Mouse (Mus musculus) testis, postnatal 10 days (tissue): ENCODE measurements around the gene Mfsd6l.

Experiments used
- DNase-seq: peaks from one replicate; pipeline ENCODE4 v3.0.0; 2021; ENCODE audit warnings: low spot score

Mfsd6l gene

DNA sequence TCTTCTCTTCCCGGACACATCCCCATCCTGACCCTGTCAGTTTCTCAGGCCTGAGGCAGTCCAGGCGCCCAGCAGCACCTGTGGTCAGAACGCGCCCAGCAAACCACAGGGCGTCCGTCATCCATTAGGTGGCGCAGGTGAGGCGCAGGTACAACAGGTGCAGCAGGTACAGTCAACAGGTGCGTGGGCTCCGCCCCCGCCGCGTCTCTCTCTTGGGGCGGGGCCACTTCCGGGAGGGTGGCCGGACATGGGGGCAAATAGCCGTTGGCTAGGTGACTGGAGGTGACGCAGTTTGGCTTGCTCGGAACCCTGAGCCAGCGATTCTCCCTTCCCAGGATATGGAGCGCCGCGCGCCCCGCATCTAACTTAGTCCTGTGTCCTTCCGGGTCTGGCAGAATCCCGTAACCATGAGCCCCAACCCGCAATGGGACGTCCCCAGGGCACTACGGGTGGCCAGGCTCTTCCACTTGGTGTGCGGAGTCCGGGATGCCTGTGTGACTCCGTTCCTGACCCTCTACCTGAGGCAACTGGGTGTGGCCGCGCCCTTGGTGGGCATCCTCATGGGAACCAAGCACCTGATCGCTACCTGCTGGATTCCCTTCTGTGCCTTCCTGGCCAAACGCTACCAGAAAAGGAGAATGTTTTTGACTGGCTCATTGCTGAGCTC is at the start of gene Mfsd6l:
Mfsd6l (plus strand) TSS at position 269 of the 667 bp plus-strand sequence.
- DNase-seq, result peak; percentile 57

DNA sequence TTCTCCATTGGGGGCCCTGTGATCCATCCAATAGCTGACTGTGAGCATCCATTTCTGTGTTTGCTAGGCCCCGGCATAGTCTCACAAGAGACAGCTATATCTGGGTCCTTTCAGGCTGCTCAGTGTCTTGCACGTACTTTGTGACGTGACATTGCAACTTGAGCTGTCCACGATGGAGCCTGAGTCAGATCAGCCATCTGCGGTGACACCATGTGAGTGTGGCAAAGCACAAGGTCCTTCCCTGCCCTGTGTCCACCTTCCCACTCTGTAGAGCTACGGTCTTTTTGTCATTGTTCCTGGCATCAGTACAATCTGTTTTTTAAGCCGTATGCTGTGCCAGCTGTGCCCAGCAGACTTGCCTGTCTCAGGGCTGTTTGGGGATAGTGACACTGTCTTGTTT is 48.7 kb upstream of the Mfsd6l start:
- DNase-seq, result no peak

DNA sequence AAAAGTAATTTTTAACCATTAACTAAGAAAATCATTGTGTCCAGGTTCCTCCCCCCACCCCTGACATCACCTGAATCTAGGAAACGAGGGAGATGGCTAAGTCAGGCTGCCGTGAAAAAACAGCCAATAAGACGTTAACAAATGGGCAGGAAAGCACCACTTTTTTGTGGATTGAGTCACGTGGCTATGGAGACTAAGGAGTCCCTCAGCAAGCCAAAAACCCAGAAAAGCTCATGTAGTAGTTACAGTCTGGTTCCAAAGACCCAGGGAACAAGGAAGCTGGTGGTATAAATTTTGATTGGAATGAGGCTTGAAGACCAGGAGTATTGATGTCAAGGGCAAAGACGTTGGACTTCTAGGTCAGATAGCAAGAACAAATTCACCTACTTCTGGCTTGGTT is 47.4 kb upstream of the Mfsd6l start:
- DNase-seq, result no peak

DNA sequence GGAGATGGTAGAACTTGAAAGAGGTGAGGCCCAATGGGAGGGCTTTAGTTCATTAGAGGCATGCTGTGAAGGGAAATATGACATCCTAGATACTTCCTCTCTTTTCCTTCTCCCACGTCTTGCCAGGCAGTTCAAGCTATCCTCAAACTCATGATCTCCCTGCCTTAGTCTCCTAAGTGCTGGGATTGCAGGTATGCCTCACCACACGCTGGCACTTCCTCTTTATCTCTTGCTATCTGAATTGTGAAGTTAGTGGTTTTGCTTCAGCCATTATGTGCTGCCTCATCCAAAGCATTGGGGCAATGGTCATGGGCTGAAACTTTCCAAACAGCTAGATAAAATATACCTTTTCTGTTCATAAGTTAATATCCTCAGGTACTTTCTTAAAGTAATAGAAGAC is 46.8 kb upstream of the Mfsd6l start:
- no peak for DNase-seq

DNA sequence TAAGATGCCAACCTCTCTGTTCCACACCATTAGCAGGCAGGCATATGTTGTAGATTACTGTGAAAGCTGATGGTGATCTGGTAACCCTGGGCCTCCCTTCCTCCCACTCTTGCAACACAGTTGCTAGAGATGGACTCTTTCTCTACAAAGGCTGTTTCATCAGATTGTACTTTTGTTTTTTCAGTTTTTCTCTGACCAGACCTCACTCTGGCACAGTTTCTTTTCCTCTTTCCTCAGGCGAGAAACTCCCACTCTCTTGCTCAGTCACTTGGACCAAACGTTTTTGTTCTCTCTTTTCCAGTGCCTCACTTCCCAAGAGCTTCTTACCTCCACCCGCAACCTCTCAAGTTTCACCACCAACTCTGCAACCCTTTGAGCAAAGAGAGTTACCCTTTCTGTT is 42.0 kb upstream of the Mfsd6l start:
- no peak for DNase-seq

DNA sequence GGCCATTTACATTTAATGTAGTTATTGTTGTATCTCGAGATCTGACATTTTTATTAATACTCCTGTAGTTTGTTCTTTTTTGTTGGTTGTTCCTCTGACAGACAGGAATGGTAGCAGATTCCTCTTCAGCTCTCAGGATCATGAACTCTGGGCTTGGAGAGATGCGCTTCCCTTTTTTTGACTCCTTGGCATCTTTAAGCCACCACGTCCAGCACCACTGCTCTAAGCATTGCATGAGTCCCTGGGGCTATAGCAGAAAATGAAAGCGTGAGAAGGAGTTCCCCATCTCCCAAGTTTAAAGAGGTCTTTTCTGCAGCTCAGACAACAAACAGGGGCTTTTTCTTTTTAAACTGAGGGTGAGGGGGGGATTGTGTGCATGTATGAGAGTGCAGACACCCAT is 36.6 kb upstream of the Mfsd6l start:
- no peak for DNase-seq

DNA sequence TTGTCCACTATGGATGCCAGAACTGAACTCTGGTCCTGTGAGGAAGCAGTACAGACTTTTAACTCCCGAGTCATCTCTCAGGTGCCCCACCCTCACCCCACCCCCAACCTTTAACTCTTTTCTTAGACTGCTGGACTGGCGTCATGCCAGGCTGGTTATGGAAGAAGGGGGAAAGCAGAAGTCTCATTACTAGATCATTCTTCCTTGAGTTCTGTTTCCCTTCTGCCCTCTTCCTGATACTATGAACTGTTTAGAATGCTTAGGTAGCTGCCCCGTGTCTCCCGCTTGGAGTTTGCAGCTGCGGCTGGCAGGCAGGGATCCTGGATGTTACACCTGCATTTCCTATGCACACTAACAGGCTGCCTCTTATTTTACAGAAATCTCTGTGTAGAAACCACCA is 36.2 kb upstream of the Mfsd6l start:
- no peak for DNase-seq

DNA sequence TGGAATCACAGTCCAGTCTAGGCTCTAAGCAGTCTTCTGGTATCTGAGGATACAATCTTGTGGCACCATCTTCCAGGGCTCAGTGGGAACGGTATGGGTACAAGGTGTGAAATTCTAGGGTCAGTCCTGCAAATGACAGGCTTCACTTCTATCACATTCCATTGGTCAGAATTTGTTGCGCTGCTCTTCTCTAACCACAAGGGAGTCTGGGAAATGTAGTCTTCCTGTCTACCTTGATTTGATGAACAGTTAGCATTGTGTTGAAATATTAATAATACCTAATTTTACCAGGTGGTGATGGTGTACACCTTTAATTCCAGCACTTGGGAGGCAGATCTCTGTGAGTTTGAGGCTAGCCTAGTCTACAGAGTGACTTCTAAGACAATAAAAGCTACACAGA is 35.5 kb upstream of the Mfsd6l start:
- no peak for DNase-seq

DNA sequence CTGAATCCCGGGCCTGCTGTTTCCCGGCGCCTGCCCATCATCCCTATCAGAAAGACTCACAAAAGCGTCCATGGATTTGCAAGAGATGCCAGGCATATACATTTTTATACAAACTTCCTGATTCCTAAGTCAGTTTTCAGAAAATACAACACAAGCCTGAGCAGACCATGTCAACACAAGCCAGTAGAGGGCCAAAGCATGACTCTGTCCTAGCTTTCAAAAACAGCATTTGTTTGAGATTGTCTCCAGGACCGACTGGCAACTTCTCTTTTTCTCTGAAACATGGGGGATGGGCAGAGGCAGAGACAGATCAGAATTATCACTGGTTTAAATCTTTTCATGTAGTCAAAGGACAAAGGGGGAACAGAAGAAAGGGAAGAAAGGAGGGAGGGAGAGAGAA is 34.6 kb upstream of the Mfsd6l start:
- no peak for DNase-seq

DNA sequence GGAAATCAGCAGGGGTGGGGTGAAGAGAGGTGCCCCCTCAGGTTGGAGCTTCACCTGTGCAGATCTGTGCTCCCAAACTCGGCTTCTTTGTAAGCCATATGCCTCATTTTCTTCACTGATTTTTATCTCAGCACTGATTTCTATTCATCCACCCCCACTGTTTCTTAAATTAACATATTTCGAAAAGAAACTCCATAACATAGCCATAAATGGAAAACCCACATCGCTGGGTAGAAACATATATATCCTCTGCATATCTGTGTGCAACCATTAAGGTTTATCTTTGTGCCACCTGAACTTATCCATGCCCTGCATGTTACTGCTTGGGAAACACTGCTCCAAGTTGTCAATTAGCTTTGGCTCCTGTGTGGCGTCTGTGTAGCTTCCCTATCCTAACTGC is 29.5 kb upstream of the Mfsd6l start:
- no peak for DNase-seq

DNA sequence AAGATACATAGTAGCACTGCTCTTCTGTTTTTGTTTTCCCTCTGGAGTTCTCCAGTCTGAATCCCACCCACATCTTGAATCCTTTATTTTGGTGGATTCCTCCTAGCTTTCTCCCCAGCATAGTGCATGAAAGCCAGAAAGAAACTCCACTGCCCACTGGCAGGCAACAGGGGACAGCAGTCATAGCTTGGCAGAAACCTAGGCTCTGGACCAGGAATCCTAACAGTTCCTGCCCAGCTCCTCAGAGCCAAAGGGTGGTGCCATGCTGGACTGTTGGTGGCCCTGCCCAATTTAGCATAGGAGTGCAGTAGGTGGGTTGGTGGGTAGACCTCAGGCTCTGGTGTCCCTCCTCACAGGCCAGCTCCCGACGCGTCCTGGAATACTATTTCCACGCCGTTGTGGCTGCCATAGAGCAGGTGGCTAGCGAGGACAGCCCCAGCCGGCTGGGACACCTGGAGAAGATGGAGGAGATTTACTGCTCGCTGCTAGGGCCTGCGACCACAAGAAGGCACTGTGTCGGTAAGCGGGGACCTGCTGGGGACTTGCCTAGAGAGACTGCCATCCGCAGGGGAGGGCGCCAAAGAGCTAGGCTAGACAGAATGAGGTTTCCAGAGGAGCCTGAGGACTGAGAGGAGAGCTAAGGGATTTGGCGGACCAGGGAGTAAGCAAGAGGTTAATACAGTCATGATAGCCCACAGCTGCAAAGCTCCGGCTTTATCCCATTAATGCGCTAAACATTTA is 24.8 kb upstream of the Mfsd6l start:
- DNase-seq, result peak; percentile 72

DNA sequence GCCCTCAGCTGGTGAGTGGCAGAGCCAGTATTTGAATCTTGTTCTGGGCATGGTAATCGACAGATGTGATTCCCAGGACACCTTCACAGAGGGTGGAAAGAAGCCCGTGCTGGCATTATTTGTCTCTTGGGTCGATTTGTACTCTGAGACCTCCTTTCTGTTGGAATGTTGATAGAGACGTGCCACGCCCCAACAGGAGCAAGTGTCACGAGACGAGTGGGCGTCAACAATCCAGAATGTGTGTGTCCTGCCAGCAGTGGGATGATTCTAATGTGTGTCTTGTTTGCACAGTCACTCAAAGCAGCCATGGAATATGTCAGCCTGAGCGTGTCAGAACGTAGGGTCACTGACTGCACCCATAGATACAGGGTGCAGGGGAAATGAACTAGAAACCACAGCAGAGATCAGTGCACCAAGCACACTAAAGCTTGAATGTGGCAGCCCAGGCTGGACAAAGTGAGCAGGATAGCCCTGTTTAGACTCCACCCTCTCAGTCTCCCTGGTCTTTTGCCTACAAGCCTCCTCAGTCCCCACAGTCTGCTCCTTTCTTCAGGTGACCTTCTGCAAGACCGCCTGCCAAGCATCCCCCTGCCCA is 23.9 kb upstream of the Mfsd6l start:
- no peak for DNase-seq

DNA sequence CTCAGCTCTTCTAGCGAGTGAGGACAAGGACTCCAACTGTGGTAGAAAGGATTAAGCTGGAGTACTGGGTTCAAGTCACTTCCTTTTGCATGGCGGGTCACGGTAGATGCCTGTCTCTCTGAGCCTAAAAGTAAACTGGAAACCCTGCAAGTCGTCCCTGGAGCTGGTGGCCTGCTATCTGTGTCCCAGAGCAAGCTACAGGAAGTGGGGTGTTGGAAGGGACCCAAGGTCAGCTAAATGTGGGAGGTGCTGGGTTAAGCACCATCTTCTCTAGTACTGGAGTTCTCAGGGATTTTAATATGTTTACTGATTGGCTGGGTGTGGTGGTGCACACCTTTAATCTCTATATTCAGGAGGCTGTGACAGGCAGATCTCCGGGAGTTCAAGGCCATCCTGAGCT is 23.2 kb upstream of the Mfsd6l start:
- no peak for DNase-seq

DNA sequence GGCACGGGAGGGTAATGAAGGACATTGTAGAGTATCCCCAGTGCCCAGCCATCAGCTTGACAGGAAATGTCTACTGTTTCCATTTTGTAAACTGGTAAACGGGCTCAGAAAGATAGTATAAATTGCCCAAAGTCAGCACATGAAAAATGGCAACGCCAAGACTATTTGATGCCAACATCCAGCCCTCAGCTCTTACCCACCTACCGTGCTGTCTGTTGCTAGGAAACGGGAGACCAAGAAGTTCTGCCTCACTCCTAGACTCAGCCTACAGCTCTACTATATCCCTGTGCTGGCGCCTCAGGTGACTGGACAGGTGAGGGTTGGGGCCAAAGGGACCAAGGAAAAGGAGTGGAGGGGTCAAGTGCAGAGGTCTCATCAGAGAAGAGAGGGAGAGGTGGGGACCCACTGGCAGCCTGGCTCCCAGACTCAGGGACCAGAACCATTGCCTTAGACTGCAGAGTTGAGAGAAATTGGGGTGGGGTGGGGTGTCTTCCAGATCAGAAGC is 22.0 kb upstream of the Mfsd6l start:
- no peak for DNase-seq

DNA sequence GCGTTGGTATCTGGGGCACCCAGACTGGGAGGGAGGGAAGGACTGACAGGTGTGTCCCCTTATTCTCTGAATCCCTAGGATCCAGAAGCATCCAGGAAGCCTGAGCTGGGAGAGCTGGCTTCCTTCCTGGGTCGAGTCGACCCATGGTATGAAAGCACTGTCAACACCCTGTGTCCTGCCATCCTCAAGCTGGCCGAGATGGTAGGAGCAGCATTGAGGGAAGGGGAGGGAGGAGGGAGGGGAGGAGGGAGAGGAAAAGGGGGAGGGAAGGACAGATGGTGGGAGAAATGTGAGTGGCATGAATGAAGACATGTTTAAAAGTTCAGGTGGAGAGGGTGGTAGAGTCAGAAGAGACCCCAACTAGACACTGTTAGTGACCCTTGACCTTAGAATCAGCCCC is 20.0 kb upstream of the Mfsd6l start:
- no peak for DNase-seq

DNA sequence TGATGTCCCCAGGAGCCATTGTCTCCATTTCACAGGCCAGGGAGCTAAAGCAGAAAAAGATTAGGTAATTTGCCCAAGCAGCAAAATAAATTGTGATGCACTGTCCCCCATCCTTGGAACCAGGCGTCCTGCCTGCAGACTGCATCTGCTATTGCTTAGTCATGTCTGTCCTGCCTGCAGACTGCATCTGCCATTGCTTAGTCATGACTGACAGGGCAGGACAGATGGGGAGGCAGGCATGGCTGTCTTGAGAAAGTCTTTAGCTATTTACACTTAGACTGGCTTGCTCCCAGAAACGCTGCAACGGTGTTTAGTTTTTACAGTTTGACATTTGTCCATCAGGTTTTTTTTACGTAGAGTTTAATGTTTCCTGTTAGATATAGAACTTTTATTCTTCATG is 19.5 kb upstream of the Mfsd6l start:
- DNase-seq, result no peak

DNA sequence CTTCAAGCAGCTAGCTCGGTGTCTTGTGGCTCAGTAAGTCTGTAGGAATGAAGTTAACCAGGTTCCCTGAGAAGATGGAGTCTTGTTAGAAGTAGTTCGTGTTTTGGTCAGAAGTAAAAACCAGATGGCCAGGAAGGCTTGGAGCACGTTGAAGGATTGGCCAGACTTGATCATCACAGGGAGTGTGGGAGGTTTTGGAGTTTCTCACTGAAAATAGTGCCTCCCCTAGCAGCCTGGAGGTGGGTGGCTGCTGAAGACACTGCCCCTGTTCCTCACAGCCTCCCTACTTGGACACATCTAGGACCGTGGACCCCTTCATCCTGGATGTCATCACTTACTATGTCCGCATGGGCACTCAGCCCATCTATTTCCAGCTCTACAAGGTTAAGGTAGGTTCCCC is 16.4 kb upstream of the Mfsd6l start:
- no peak for DNase-seq

DNA sequence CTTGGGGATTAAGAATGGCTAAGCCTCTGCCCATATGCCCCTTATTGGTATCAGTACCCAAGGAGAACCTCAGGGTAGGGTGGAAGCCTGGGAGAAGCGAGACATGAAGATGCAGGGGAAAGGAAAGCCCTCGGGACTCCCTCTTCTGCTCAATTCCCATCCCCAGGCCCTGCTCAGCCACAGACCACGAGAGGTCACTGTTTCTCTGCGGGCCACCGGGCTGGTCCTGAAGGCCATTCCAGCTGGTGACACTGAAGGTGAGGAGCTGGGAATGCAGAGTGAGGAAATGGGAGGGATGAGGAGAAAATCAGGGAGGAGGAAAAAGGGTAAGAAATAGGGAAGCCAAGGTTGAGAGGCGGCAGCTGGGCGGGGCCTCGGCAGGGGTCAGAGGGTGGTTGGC is 11.4 kb upstream of the Mfsd6l start:
- peak; percentile 66 for DNase-seq

DNA sequence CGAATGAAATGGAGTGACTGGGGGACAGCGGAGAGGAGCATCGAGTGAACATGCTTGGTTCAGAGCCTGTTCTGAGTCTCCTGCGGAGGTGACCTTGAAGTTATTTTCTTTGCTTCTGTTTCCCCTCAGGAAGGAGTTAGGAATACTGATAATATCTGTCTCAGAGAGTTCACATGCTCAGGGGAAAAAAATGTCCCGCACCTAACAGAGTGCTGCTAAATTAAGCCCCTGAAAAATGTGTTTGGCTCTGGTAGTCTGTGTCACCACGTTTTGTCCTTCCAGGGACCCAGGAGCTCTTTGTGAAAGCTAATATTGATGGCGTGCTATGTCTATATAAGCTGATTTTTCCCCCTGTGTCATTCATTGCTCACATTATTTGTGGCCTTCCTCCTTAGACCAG is 10.8 kb upstream of the Mfsd6l start:
- DNase-seq, result no peak

DNA sequence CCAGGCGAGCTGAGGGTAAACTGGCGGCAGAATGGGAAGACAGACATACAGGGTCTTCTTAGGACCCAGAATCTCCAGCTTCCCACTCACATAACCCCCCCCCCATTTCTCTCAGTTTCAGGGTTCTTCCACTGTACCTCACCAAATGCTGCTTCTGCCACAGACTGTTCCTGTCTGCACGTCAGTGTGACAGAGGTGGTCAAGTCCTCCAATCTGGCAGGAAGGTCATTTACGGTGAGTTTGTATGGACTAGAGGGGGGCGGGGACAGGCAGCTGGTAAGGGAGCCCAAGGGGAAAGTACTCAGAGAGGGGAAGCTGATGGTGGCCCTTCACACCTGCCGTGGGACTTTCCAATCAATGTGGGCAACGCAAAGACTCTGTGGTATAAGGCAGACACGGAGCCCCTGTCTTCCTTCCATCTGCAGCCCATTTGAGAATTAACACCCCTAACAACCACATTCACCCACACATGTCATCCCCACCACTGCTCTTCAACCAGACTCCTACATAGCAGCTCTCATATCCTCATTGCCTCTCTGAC is 10.2 kb upstream of the Mfsd6l start:
- DNase-seq, result no peak

DNA sequence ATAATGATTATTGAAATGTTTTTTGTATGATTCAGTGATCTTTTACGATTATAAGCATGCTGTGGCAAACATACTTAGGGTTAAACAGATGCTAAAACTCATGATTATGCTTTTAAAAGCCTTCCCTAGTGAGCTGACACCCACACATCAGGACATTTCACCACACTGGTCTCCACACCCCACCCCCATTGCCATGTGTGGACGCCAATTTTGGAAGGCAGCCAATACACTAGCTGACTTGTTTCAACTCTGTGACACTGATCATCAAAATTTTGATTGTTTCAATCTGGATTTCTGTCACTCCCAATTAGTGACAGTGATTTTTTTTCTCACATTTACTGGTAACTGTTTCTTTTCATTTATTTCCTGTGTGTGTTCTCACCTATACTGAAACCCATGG is 8.5 kb upstream of the Mfsd6l start:
- no peak for DNase-seq

DNA sequence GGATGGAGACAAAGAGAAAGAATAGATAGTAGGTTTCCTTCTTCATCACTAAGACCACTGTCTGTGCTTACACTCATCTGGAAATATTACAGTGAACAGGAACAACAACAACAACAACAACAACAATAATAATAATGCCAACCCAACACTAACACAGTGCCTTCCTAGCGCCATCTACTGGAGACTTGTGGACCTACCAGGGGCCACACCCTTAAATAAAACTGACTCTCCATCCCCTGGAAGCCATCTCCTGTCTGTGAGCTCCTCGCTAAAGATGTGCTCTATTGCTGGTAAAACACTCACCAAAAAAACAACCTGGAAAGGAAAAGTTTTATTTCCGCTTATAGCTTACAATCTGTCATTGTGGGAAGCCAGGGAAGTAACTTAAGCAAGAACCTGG is 6.4 kb upstream of the Mfsd6l start:
- DNase-seq, result no peak

DNA sequence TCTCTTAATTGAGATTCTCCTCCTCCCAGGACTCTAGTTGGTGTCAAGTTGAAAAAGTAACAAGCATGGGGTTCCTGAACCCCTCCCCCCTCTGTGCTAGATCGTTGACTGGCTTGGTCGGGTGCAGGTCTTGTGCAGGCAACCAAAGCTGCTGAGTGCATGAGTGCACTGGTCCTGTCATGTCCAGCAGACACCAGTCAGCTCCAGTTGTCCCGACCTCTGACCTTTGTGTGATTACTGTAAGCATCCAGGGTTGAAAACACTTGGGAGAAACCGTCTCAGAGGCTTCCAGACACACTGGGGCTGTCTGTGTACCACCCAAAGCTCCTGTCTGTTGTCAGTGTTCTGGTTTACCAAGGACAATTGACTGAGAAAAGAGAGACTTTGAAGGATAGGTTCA is 5.6 kb upstream of the Mfsd6l start:
- DNase-seq, result no peak
